Mouse (Mus musculus): ENCODE measurements around the gene Grtp1. TPM values are rescaled to one million over a fixed set of nuclear protein-coding genes. Genes with fewer than 3 reads are reported as not detected.

Gene Grtp1
- polyA plus RNA-seq (2015; fragmentation: Nextera tagmentation; extraction: Ambion mirVana): 22.5 and 23.6 TPM in 2 replicates

DNA sequence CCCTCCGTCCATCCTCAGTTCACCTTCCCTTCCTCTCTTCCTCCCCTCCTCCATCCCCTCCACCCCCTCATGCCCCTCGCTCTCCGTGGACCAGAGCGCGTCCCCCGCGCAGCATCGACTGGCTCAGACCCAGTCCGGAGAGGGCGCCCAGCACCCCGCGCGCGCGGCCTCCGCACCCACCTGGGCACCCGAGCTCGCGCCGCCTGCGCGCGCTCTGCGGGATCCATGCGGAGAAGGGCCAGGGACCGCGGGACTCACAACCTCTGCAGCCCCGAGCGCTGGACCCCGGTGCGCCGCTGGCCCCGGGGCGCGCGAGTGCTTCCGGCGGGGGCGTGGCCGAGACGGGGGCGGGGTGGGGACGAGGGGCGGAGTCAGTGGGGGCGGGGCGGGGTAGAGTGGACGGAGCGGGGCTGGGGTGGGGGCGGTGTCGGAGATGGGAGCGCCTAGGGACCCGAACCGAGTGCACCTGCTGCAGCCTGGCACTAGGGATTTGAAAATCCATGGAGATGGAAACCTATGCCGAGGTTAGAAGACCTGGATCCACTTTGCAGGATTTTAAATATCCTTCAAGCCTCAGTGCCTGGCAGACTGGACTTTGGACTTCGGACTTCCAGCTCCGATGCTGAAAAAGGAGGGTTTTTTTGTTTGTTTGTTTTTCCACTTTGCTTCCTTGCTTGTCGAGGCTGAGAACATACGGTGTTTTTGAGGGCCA, at the start of gene Grtp1:
Grtp1 (minus strand) TSS at position 320 of the 712 bp plus-strand sequence.
- H3K27me3 ChIP-seq (ENCODE audit: insufficient read depth, low read length): peaks cover 29% of the 10 kb centered on the region
- no peaks in the 10 kb centered on the region for H3K36me3 ChIP-seq (ENCODE audit: insufficient read depth, low read length)
- ATAC-seq (ENCODE audit: low FRiP score, low TSS enrichment): peak; percentile 72
- H3K4me3 ChIP-seq (ENCODE audit: low read length): peak within 1 kb of the TSS; percentile 85
- H3K9me3 ChIP-seq (ENCODE audit: low read length): no peaks in the 10 kb centered on the region
- under 1% methylated on average over 57 of the region's 58 CpGs for WGBS
- H3K4me2 ChIP-seq (replicated peaks; ENCODE audit: low read depth, low read length): peak within 1 kb of the TSS; percentile 92
- H3K4me1 ChIP-seq (ENCODE audit: insufficient read depth, low read length): peaks cover 9% of the 10 kb centered on the region; the same call in 1 of the 2 replicates
- H3K27ac ChIP-seq (ENCODE audit: low read length): peak within 1 kb of the TSS; percentile 34
- H3K9ac ChIP-seq (replicated peaks; ENCODE audit: low read length): peak within 1 kb of the TSS; percentile 76

DNA sequence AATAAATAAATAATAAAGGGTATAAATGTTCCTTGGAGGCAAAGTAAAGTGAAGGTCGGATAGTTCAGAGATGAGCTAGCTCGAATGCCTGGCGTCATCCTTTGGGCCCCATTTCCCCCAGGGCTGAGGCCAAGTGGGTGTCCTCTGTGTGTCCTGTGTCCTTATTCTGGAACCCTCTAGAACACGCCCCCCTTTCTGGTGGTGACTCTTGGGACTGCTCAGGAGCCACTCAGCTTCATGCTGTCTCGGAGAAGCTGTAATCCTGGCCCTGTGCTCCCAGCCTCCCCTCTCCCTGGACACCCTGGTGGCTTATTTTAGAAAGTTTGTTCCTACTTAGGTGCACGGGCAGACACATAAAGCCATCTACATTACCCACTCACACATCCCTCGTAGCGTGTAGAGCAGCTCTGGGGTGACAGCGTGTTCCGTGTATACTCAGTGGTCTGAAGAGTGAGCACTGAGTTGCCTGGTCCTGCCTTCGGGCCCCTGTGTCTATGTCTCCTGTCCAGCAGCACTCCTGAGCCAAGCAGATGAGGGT, 44.0 kb upstream of the Grtp1 start:
- Histone ChIP-seq H3K36me3 (ENCODE audit: insufficient read depth, low read length) (no peaks in the 10 kb centered on the region), H3K4me1 (ENCODE audit: insufficient read depth, low read length) (no peaks in the 10 kb centered on the region), H3K4me2 (replicated peaks; ENCODE audit: low read depth, low read length) (no peak overlapping the region), H3K9me3 (ENCODE audit: low read length) (no peaks in the 10 kb centered on the region), H3K27me3 (ENCODE audit: insufficient read depth, low read length) (no peaks in the 10 kb centered on the region), H3K9ac (replicated peaks; ENCODE audit: low read length) (no peak overlapping the region), H3K27ac (ENCODE audit: low read length) (no peak overlapping the region), H3K4me3 (ENCODE audit: low read length) (no peak overlapping the region)
- no peak for ATAC-seq (ENCODE audit: low FRiP score, low TSS enrichment)
- 87% methylated on average over 11 of the region's 11 CpGs for WGBS

DNA sequence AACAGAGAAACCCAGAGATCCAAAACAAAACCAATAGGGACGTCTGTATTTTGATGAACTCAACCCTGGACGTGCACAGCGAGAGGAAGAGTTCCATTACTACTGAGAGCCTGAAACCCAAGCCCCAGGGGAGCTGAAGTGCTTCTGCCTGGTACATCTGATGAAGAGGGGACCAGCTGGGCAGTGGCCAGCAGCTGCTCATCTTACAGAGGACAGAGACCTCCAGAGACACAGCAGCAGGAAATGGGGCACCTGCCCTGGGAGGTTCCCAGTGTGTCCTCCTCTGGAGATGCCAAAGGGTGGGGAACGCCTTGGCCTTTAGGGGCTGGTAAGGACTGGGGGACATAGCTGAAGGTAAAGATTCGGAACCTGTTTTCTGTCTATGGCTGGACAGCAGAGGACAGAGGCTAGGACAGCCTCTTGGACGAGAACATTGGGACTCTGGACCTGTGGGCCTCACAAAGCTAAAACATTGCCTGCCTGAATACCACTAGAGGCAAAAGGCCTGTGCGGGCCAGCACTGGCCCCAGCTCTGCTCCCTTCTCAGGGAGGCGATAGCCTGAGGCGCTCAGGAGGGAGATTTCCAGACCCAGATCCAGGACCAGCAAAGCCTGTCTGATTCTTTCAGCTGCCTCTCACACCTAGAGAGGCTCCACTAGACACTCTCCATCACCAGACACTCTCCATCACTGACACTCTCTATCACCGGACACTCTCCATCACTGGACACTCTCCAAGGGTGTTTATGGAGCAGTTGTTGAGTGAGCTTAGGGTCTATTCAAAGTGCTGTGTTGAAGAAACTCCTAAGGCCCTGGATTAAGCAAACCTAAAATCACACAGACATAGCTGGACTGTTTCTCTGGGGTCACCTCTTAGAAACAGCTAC, 42.8 kb upstream of the Grtp1 start:
- H3K9me3 ChIP-seq (ENCODE audit: low read length): no peaks in the 10 kb centered on the region
- WGBS: 70% methylated on average over 10 of the region's 10 CpGs
- no peak overlapping the region for H3K27ac ChIP-seq (ENCODE audit: low read length)
- H3K4me2 ChIP-seq (replicated peaks; ENCODE audit: low read depth, low read length): no peak overlapping the region
- H3K36me3 ChIP-seq (ENCODE audit: insufficient read depth, low read length): no peaks in the 10 kb centered on the region
- no peak overlapping the region for H3K9ac ChIP-seq (replicated peaks; ENCODE audit: low read length)
- no peak; the same call in 1 of the 2 replicates for ATAC-seq (ENCODE audit: low FRiP score, low TSS enrichment)
- no peaks in the 10 kb centered on the region for H3K27me3 ChIP-seq (ENCODE audit: insufficient read depth, low read length)
- no peaks in the 10 kb centered on the region for H3K4me1 ChIP-seq (ENCODE audit: insufficient read depth, low read length)
- H3K4me3 ChIP-seq (ENCODE audit: low read length): no peak overlapping the region

DNA sequence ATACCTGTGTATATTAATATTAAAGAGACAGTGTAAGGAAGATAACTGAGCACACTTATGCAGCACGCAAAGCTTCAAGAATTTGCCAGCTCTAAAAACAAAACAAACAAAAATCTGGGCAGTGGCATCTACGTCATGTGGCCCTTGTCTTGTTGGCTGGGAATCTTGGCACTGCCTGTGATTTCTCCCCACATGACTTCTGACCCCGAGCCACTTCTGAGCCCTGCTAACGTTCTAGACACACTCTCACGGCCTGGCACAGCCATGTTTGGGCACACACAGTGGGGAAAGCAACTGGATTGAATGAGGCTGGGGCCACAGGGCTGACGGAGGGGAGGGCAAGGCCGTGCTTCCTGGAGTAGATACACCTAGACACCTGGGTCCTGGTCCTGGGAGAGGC, 40.3 kb upstream of the Grtp1 start:
- H3K4me2 ChIP-seq (replicated peaks; ENCODE audit: low read depth, low read length): no peak overlapping the region
- no peaks in the 10 kb centered on the region for H3K9me3 ChIP-seq (ENCODE audit: low read length)
- no peak overlapping the region for H3K4me3 ChIP-seq (ENCODE audit: low read length)
- no peak overlapping the region for H3K27ac ChIP-seq (ENCODE audit: low read length)
- no peak for ATAC-seq (ENCODE audit: low FRiP score, low TSS enrichment)
- H3K4me1 ChIP-seq (ENCODE audit: insufficient read depth, low read length): no peaks in the 10 kb centered on the region
- H3K9ac ChIP-seq (replicated peaks; ENCODE audit: low read length): no peak overlapping the region
- no peaks in the 10 kb centered on the region for H3K36me3 ChIP-seq (ENCODE audit: insufficient read depth, low read length)
- H3K27me3 ChIP-seq (ENCODE audit: insufficient read depth, low read length): no peaks in the 10 kb centered on the region
- 79% methylated on average over 7 of the region's 7 CpGs for WGBS

DNA sequence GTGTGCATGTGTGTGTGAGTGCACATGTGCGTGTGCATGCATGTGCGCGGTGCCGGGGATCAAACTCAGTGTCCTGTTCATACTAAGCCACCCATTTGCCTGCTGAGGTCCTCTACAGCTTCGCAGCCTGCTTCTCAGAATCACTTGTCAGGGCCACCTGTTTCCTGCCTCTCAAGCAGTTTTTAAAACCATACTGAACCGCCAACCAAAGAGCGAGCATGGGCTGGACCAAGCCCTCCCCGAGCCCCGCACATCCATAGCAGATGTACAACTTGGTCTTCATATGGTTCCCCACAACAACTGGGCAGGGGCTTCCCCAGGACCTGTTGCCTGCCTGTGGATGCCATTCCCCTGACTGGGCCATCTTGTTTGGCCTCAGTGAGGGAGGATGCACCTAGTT, 39.6 kb upstream of the Grtp1 start:
- no peaks in the 10 kb centered on the region for H3K36me3 ChIP-seq (ENCODE audit: insufficient read depth, low read length)
- H3K27ac ChIP-seq (ENCODE audit: low read length): no peak overlapping the region
- H3K4me3 ChIP-seq (ENCODE audit: low read length): no peak overlapping the region
- H3K9me3 ChIP-seq (ENCODE audit: low read length): no peaks in the 10 kb centered on the region
- 90% methylated on average over 9 of the region's 9 CpGs for WGBS
- no peak overlapping the region for H3K9ac ChIP-seq (replicated peaks; ENCODE audit: low read length)
- no peaks in the 10 kb centered on the region for H3K27me3 ChIP-seq (ENCODE audit: insufficient read depth, low read length)
- no peak for ATAC-seq (ENCODE audit: low FRiP score, low TSS enrichment)
- H3K4me2 ChIP-seq (replicated peaks; ENCODE audit: low read depth, low read length): no peak overlapping the region
- no peaks in the 10 kb centered on the region for H3K4me1 ChIP-seq (ENCODE audit: insufficient read depth, low read length)

DNA sequence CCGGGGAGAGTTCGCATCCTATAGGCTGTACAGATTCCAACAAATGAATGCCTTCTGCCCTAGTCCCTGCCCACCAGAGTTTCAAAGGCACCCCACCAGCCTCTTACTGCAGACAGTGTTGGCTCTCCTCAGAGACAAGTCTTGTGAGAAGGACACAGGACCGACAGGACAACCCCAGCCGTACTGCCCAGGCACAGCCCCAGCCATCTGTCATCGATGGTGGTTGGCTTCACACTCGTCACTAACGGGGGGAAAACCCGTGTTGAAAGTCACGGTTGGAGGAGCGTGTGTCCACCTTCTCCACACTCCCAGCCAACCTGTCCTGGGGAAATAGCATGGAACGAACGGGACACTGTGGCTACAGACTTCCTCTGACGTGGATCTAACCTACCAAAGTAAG, 34.4 kb upstream of the Grtp1 start:
- H3K27ac ChIP-seq (ENCODE audit: low read length): no peak overlapping the region
- ATAC-seq (ENCODE audit: low FRiP score, low TSS enrichment): no peak
- H3K4me2 ChIP-seq (replicated peaks; ENCODE audit: low read depth, low read length): no peak overlapping the region
- no peaks in the 10 kb centered on the region; the same call in 1 of the 2 replicates for H3K27me3 ChIP-seq (ENCODE audit: insufficient read depth, low read length)
- no peaks in the 10 kb centered on the region for H3K4me1 ChIP-seq (ENCODE audit: insufficient read depth, low read length)
- H3K9ac ChIP-seq (replicated peaks; ENCODE audit: low read length): no peak overlapping the region
- H3K9me3 ChIP-seq (ENCODE audit: low read length): no peaks in the 10 kb centered on the region
- H3K36me3 ChIP-seq (ENCODE audit: insufficient read depth, low read length): no peaks in the 10 kb centered on the region
- 80% methylated on average over 13 of the region's 13 CpGs for WGBS
- H3K4me3 ChIP-seq (ENCODE audit: low read length): no peak overlapping the region

DNA sequence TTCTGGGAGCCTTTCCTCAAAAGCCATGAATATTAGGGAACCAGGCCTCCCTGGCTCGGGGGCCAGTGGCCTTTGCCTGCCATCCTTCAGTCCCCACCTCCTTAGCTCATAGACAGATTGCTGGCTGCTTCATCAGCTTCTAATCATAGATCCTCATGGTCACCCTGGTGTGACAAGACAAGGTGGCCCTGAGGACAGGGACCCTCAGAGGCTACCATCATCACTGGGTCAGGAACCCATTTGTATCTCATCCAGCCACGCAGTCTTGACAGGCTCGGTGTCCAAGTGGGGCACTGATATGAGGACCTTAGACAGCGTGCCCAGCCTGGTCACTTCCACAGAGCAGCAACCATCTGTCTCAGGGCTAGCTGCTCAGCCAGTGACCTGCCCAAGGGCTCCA, 30.1 kb upstream of the Grtp1 start:
- ATAC-seq (ENCODE audit: low FRiP score, low TSS enrichment): no peak
- Histone ChIP-seq H3K4me3 (ENCODE audit: low read length) (no peak overlapping the region), H3K9me3 (ENCODE audit: low read length) (no peaks in the 10 kb centered on the region), H3K27ac (ENCODE audit: low read length) (no peak overlapping the region), H3K4me2 (replicated peaks; ENCODE audit: low read depth, low read length) (no peak overlapping the region), H3K9ac (replicated peaks; ENCODE audit: low read length) (no peak overlapping the region), H3K27me3 (ENCODE audit: insufficient read depth, low read length) (no peaks in the 10 kb centered on the region; the same call in 1 of the 2 replicates), H3K4me1 (ENCODE audit: insufficient read depth, low read length) (no peaks in the 10 kb centered on the region), H3K36me3 (ENCODE audit: insufficient read depth, low read length) (no peaks in the 10 kb centered on the region)
- WGBS: 89% methylated on average over 4 of the region's 4 CpGs

DNA sequence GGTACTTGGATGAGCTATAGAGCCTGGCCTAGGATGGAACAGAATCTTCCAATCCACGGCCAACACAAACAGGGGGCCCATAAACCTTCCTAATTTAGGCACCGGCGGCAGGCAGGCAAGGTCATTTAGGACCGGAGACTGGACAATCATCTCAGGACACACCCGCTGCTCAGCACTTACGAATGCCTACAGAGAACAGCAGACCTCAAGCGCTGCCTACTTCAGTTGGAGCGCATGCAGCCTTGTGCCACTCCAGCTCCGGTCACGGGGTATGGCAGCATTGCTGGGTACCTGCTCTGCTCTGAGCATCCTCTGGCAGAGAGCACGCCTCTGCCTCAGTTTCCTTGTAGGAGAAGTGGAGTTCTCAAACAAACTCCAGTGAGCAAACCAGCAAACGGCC, 29.4 kb upstream of the Grtp1 start:
- WGBS: 51% methylated on average over 12 of the region's 12 CpGs
- ATAC-seq (ENCODE audit: low FRiP score, low TSS enrichment): no peak
- no peaks in the 10 kb centered on the region for H3K9me3 ChIP-seq (ENCODE audit: low read length)
- no peak overlapping the region for H3K4me2 ChIP-seq (replicated peaks; ENCODE audit: low read depth, low read length)
- no peak overlapping the region for H3K27ac ChIP-seq (ENCODE audit: low read length)
- no peaks in the 10 kb centered on the region; the same call in 1 of the 2 replicates for H3K27me3 ChIP-seq (ENCODE audit: insufficient read depth, low read length)
- no peak overlapping the region for H3K9ac ChIP-seq (replicated peaks; ENCODE audit: low read length)
- no peaks in the 10 kb centered on the region for H3K4me1 ChIP-seq (ENCODE audit: insufficient read depth, low read length)
- H3K4me3 ChIP-seq (ENCODE audit: low read length): no peak overlapping the region
- no peaks in the 10 kb centered on the region for H3K36me3 ChIP-seq (ENCODE audit: insufficient read depth, low read length)

DNA sequence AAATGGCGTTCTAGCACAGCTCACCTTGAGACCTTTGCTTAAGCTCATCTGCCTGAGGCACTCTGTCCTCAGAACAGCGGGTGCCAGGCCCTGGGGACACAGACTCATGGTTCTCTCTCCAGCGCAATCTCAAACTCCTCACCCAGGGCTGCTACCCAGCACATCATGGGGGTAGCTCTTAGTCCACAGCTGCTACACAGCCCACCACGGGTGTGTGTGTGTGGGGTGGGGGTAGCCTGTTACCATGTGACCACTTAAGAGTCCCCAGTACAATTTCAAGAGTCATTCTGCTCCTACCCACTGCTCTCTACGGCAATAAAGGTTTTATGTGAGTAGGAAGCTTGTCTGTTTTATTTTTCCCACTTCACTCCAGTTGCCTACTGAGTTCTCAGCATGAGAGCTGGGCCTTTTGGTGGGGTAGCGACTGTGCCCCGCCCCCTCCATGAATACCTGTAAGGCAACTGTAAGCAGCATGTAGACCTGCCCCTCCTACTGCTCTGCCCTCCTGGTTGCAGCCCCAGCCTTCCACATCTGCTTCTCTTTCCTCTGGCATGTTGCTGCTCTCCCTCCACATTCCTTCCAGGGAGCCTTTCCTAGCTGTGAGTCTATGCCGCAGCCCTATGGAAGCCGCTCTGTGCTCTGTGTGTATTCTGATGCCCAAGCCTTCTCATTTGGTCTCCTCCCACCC, 28.6 kb upstream of the Grtp1 start:
- no peak overlapping the region for H3K4me3 ChIP-seq (ENCODE audit: low read length)
- H3K4me2 ChIP-seq (replicated peaks; ENCODE audit: low read depth, low read length): no peak overlapping the region
- H3K27me3 ChIP-seq (ENCODE audit: insufficient read depth, low read length): no peaks in the 10 kb centered on the region; the same call in 1 of the 2 replicates
- ATAC-seq (ENCODE audit: low FRiP score, low TSS enrichment): no peak
- H3K27ac ChIP-seq (ENCODE audit: low read length): no peak overlapping the region
- no peaks in the 10 kb centered on the region for H3K4me1 ChIP-seq (ENCODE audit: insufficient read depth, low read length)
- no peaks in the 10 kb centered on the region for H3K36me3 ChIP-seq (ENCODE audit: insufficient read depth, low read length)
- no peak overlapping the region for H3K9ac ChIP-seq (replicated peaks; ENCODE audit: low read length)
- 32% methylated on average over 9 of the region's 9 CpGs for WGBS
- no peaks in the 10 kb centered on the region for H3K9me3 ChIP-seq (ENCODE audit: low read length)
